Mouse (Mus musculus): ENCODE measurements at regions not wholly inside any gene's neighbourhood (a gene's known extent, or its start where the extent isn't known, plus 50 kb on each side); places are given as distances from the start of the nearest gene placed in this dataset.
"Not testable (repeated sequence)": the region's sequence is repeated elsewhere in the genome, so short reads cannot be mapped to it uniquely, and the experiment has no call there.

GRCm38 (mm10) chr8:26778917-26779537, 198.1 kb upstream of the Zfp703 start:
- Histone ChIP-seq H3K4me3 (ENCODE audit: low read length) (no peak overlapping the region), H3K9ac (ENCODE audit: low read depth, low read length) (no peak overlapping the region), H3K36me3 (ENCODE audit: control insufficient read depth, insufficient read depth, low read length) (no peaks in the 10 kb centered on the region), H3K27ac (ENCODE audit: low read length) (no peak overlapping the region), H3K4me1 (ENCODE audit: control insufficient read depth, insufficient read depth, low read length) (no peaks in the 10 kb centered on the region), H3K9me3 (ENCODE audit: control insufficient read depth, low read length) (no peaks in the 10 kb centered on the region), H3K27me3 (replicated peaks; ENCODE audit: control insufficient read depth, insufficient read depth, low read length) (no peaks in the 10 kb centered on the region), H3K4me2 (ENCODE audit: low read depth, low read length) (no peak overlapping the region)
- no peak for ATAC-seq
- 50% methylated on average over 10 of the region's 10 CpGs for WGBS

DNA sequence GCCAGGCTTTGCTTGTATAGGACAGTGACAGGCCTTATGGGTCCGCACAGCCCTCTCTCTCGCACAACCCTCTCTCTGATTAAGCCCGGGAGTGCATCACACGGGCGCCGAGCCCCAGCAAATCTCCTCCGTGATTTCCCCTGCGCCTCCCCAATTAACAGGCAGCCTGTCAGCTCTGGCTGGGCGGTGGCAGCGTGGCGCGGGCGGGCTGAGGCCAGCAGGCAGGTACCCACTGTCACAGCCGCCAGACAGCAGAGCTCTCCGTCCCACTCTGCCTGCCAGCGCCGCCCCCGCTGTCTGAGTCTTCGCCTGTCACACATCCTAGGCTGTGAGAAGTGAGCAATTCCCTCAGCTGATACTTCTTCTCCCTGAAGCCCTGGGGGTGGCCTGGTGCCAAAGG, 196.6 kb upstream of the Zfp703 start:
- WGBS, result 30% methylated on average over 19 of the region's 19 CpGs
- no peaks in the 10 kb centered on the region for H3K9me3 ChIP-seq (ENCODE audit: control insufficient read depth, low read length)
- H3K4me3 ChIP-seq (ENCODE audit: low read length), result no peak overlapping the region
- no peaks in the 10 kb centered on the region for H3K36me3 ChIP-seq (ENCODE audit: control insufficient read depth, insufficient read depth, low read length)
- H3K27me3 ChIP-seq (replicated peaks; ENCODE audit: control insufficient read depth, insufficient read depth, low read length), result no peaks in the 10 kb centered on the region
- H3K4me1 ChIP-seq (ENCODE audit: control insufficient read depth, insufficient read depth, low read length), result no peaks in the 10 kb centered on the region
- no peak overlapping the region for H3K27ac ChIP-seq (ENCODE audit: low read length)
- no peak overlapping the region for H3K9ac ChIP-seq (ENCODE audit: low read depth, low read length)
- no peak for ATAC-seq
- no peak overlapping the region for H3K4me2 ChIP-seq (ENCODE audit: low read depth, low read length)

DNA sequence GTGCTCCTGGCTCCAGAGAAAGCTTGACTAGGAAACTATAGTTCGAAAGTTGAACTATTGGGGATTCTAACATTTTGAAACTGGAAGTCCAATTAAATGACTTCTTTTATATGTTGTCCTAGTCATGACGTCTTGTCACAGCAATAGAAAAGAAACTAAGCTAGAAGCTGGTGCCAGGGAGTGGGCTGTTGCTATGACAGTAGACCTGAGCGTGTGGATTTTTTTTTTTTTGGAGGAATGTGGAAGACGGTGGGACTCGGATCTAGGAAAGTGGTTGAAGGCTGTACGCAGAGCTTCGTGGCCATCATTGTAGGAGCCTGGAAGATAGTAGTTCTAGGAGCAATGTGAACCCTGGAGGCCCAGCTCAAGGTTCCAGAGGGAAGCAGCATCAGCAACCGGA, 194.2 kb upstream of the Zfp703 start:
- not testable (repeated sequence) for H3K4me3 ChIP-seq (ENCODE audit: low read length); H3K27ac ChIP-seq (ENCODE audit: low read length); H3K4me2 ChIP-seq (ENCODE audit: low read depth, low read length); H3K36me3 ChIP-seq (ENCODE audit: control insufficient read depth, insufficient read depth, low read length); H3K4me1 ChIP-seq (ENCODE audit: control insufficient read depth, insufficient read depth, low read length); H3K9ac ChIP-seq (ENCODE audit: low read depth, low read length); ATAC-seq; H3K27me3 ChIP-seq (replicated peaks; ENCODE audit: control insufficient read depth, insufficient read depth, low read length); H3K9me3 ChIP-seq (ENCODE audit: control insufficient read depth, low read length)
- 92% methylated on average over 8 of the region's 8 CpGs for WGBS

DNA sequence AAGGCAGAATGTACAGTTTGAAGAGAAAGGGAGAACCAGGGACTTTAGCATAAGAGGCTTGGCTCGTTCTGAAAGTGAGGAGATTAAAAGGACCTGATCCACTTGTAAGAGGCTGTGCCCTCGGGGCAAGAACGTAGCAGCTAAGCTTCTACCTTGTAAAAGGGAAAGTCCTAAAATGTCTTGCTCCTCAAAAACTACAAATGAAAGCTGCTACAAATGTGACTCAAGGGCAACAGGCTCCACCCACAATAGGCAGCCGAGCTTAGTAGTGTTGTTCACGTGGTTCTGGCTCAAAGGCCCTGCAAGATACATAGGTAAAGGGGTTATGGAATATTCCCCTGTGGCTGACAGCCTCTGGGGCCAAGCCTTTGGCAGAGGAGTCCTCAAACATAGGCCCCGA, 192.7 kb upstream of the Zfp703 start:
- Histone ChIP-seq H3K4me2 (ENCODE audit: low read depth, low read length) (no peak overlapping the region), H3K9me3 (ENCODE audit: control insufficient read depth, low read length) (no peaks in the 10 kb centered on the region), H3K36me3 (ENCODE audit: control insufficient read depth, insufficient read depth, low read length) (no peaks in the 10 kb centered on the region), H3K9ac (ENCODE audit: low read depth, low read length) (no peak overlapping the region), H3K27me3 (replicated peaks; ENCODE audit: control insufficient read depth, insufficient read depth, low read length) (no peaks in the 10 kb centered on the region), H3K4me3 (ENCODE audit: low read length) (no peak overlapping the region), H3K4me1 (ENCODE audit: control insufficient read depth, insufficient read depth, low read length) (no peaks in the 10 kb centered on the region), H3K27ac (ENCODE audit: low read length) (no peak overlapping the region)
- 63% methylated on average over 6 of the region's 6 CpGs for WGBS
- no peak for ATAC-seq

DNA sequence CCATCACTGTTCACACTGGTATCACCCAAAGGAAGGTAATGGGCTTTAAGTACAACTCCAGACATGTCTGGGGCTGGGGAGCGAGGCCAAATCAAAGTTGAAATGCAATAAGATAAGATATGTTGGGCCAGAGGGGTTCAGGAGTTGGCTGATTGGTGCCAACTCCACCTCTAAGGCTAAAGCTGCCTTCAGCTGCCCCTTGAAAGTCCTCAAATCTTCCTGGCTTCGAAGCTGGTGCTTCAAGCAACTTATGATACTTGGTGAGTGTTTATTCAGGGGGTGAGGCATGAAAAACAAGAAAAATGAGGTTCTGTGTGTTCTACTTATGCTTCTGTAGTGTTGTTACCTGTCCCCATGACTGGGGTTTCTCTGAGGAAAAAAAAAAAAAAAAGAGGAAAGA, 185.3 kb upstream of the Zfp703 start:
- H3K27ac ChIP-seq (ENCODE audit: low read length), result no peak overlapping the region
- H3K4me3 ChIP-seq (ENCODE audit: low read length), result no peak overlapping the region
- ATAC-seq, result no peak
- H3K36me3 ChIP-seq (ENCODE audit: control insufficient read depth, insufficient read depth, low read length), result no peaks in the 10 kb centered on the region
- 71% methylated on average over 2 of the region's 2 CpGs for WGBS
- no peak overlapping the region for H3K4me2 ChIP-seq (ENCODE audit: low read depth, low read length)
- no peaks in the 10 kb centered on the region for H3K27me3 ChIP-seq (replicated peaks; ENCODE audit: control insufficient read depth, insufficient read depth, low read length)
- no peaks in the 10 kb centered on the region; the same call in 1 of the 2 replicates for H3K4me1 ChIP-seq (ENCODE audit: control insufficient read depth, insufficient read depth, low read length)
- H3K9ac ChIP-seq (ENCODE audit: low read depth, low read length), result no peak overlapping the region
- H3K9me3 ChIP-seq (ENCODE audit: control insufficient read depth, low read length), result no peaks in the 10 kb centered on the region

- no peaks in the 10 kb centered on the region for H3K9me3 ChIP-seq (ENCODE audit: control insufficient read depth, low read length)
- no peak overlapping the region for H3K4me2 ChIP-seq (ENCODE audit: low read depth, low read length)
- no peak overlapping the region for H3K4me3 ChIP-seq (ENCODE audit: low read length)
- no peaks in the 10 kb centered on the region; the same call in 1 of the 2 replicates for H3K4me1 ChIP-seq (ENCODE audit: control insufficient read depth, insufficient read depth, low read length)
- 69% methylated on average over 9 of the region's 9 CpGs for WGBS
- ATAC-seq, result peak; percentile 93
- no peaks in the 10 kb centered on the region for H3K27me3 ChIP-seq (replicated peaks; ENCODE audit: control insufficient read depth, insufficient read depth, low read length)
- no peak overlapping the region for H3K27ac ChIP-seq (ENCODE audit: low read length)
- no peaks in the 10 kb centered on the region for H3K36me3 ChIP-seq (ENCODE audit: control insufficient read depth, insufficient read depth, low read length)
- H3K9ac ChIP-seq (ENCODE audit: low read depth, low read length), result no peak overlapping the region
Measured at GRCm38 (mm10) chr8:26793606-26794292, 183.4 kb upstream of the Zfp703 start.

DNA sequence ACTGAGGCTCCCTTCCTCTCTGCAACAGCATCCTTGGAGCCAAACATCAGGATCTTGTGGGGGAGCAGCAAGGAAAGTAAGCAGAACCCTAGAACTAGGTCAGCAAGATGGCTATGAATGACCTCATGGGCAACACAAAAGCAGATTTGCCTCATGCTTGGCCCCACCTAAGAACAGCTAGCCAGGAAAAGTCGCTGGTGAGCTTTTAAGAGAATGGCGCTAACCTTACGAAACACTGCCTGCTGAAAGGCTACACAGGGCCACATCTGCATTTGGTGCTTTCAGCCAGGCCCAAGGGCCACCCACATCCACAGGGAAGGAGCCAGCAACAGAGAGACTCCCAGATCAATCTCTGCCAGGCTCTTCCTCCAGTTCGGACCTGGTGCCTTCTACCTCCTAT, 182.7 kb upstream of the Zfp703 start:
- WGBS, result 83% methylated on average over 4 of the region's 4 CpGs
- Histone ChIP-seq H3K9me3 (ENCODE audit: control insufficient read depth, low read length) (no peaks in the 10 kb centered on the region), H3K27ac (ENCODE audit: low read length) (no peak overlapping the region), H3K9ac (ENCODE audit: low read depth, low read length) (no peak overlapping the region), H3K4me3 (ENCODE audit: low read length) (no peak overlapping the region), H3K4me1 (ENCODE audit: control insufficient read depth, insufficient read depth, low read length) (no peaks in the 10 kb centered on the region; the same call in 1 of the 2 replicates), H3K27me3 (replicated peaks; ENCODE audit: control insufficient read depth, insufficient read depth, low read length) (no peaks in the 10 kb centered on the region), H3K36me3 (ENCODE audit: control insufficient read depth, insufficient read depth, low read length) (no peaks in the 10 kb centered on the region), H3K4me2 (ENCODE audit: low read depth, low read length) (no peak overlapping the region)
- peak; percentile 41; the same call in 1 of the 2 replicates for ATAC-seq

GRCm38 (mm10) chr8:26795616-26796015, 181.5 kb upstream of the Zfp703 start:
- H3K9me3 ChIP-seq (ENCODE audit: control insufficient read depth, low read length), result no peaks in the 10 kb centered on the region
- no peaks in the 10 kb centered on the region for H3K36me3 ChIP-seq (ENCODE audit: control insufficient read depth, insufficient read depth, low read length)
- no peak overlapping the region for H3K9ac ChIP-seq (ENCODE audit: low read depth, low read length)
- H3K27me3 ChIP-seq (replicated peaks; ENCODE audit: control insufficient read depth, insufficient read depth, low read length), result no peaks in the 10 kb centered on the region
- no peak overlapping the region for H3K4me3 ChIP-seq (ENCODE audit: low read length)
- no peak for ATAC-seq
- no peak overlapping the region for H3K4me2 ChIP-seq (ENCODE audit: low read depth, low read length)
- no peak overlapping the region for H3K27ac ChIP-seq (ENCODE audit: low read length)
- no peaks in the 10 kb centered on the region; the same call in 1 of the 2 replicates for H3K4me1 ChIP-seq (ENCODE audit: control insufficient read depth, insufficient read depth, low read length)
- 87% methylated on average over 8 of the region's 8 CpGs for WGBS

DNA sequence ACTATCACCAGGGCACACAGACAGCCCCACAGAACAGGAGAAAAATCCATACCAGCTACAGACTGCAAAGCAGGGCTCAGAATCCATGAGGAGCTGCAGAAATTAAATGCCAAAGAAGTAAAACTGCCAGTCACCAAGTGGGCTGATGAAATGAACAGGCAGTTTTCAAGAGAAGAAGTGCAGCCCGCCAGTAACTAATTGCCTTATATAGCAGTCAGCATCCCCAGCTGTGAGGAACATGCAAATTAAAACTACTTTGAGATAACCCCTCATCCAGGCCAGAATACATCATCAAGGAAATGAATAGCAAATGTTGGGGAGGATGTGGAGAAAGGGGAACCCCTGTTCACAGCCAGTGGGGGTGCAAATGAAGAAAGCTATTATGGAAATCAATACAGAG, 177.3 kb upstream of the Zfp703 start:
- Histone ChIP-seq H3K9me3 (ENCODE audit: control insufficient read depth, low read length) (no peaks in the 10 kb centered on the region), H3K27me3 (replicated peaks; ENCODE audit: control insufficient read depth, insufficient read depth, low read length) (no peaks in the 10 kb centered on the region), H3K9ac (ENCODE audit: low read depth, low read length) (no peak overlapping the region), H3K27ac (ENCODE audit: low read length) (no peak overlapping the region), H3K4me3 (ENCODE audit: low read length) (no peak overlapping the region), H3K4me2 (ENCODE audit: low read depth, low read length) (no peak overlapping the region), H3K4me1 (ENCODE audit: control insufficient read depth, insufficient read depth, low read length) (peaks cover 5% of the 10 kb centered on the region; the same call in 1 of the 2 replicates), H3K36me3 (ENCODE audit: control insufficient read depth, insufficient read depth, low read length) (no peaks in the 10 kb centered on the region)
- WGBS, result 70% methylated on average over 1 of the region's 1 CpGs
- no peak for ATAC-seq
